Comparison of ENCODE assay signal across 8 mouse cellular contexts in genomic region chr8:70212112-70213055, GRCm38 (mm10). TPM values are rescaled to one million over a fixed set of nuclear protein-coding genes. Genes with fewer than 3 reads are reported as not detected.
DNase-seq lines count a peak whose midpoint lies in the region; ATAC-seq and TF ChIP-seq lines count a peak whose summit lies in the region.

Gene Slc25a42, minus strand, starts transcription at chr8:70212305.

- H3K27ac ChIP-seq in ES-E14 (ENCODE audit: insufficient read depth, low read depth, low read length, poor library complexity, severe bottlenecking), result no peak within 1 kb of the TSS
- peak within 1 kb of the TSS; percentile 70 for H3K27ac ChIP-seq in forebrain, embryonic 15.5 days (replicated peaks)

- ATAC-seq in forebrain, embryonic 15.5 days (replicated peaks), result peak; percentile 99
- ATAC-seq in neutrophil, adult 5-6 weeks (ENCODE audit: extremely low read depth, insufficient number of reproducible peaks, low FRiP score, poor library complexity, severe bottlenecking), result peak; percentile 86

- H3K9ac ChIP-seq in ES-E14 (ENCODE audit: insufficient read depth, low read depth, low read length, poor library complexity, severe bottlenecking), result peak within 1 kb of the TSS; percentile 74
- peak within 1 kb of the TSS; percentile 69 for H3K9ac ChIP-seq in forebrain, embryonic 15.5 days (replicated peaks)

- intact Hi-C loops in heart, postnatal 25 days (cut with DNase I), result no loop called here

- H3K4me2 ChIP-seq in forebrain, embryonic 15.5 days (replicated peaks), result peak within 1 kb of the TSS; percentile 96

- peaks cover 9 to 12% of the 10 kb centered on the region in 2 experiments; a peak in 3 of 4 replicates for H3K4me1 ChIP-seq in ES-E14 (ENCODE audit: control insufficient read depth in 2 of 2, insufficient read depth in 2 of 2, low read length in 2 of 2, poor library complexity in 1 of 2)
- H3K4me1 ChIP-seq in forebrain, embryonic 15.5 days, result peaks cover 17% of the 10 kb centered on the region
- H3K4me1 ChIP-seq in lung, adult 2 months (ENCODE audit: control insufficient read depth, insufficient read depth, low read length), result peaks cover 6% of the 10 kb centered on the region; the same call in 1 of the 2 replicates

- WGBS in forebrain, embryonic 15.5 days, result under 1% methylated on average over 66 of the region's 66 CpGs
- WGBS in lung, adult 2 months, result under 1% methylated on average over 66 of the region's 66 CpGs

- no peaks in the 10 kb centered on the region for H3K36me3 ChIP-seq in ES-E14 (ENCODE audit: control insufficient read depth, insufficient read depth, low read length, poor library complexity, severe bottlenecking)
- H3K36me3 ChIP-seq in forebrain, embryonic 15.5 days, result no peaks in the 10 kb centered on the region

- in situ Hi-C loops in ES-E14 (cut with MboI; ENCODE audit: low sequenced_read_pairs in 2 of 2, unreplicated experiment in 2 of 2), result no loop called here

- H3K4me3 ChIP-seq in ES-E14 (ENCODE audit: insufficient read depth in 1 of 2, low read depth in 1 of 2, low read length in 2 of 2, poor library complexity in 1 of 2, severe bottlenecking in 1 of 2), result peak within 1 kb of the TSS; percentile 78 to 82
- peak within 1 kb of the TSS; percentile 62 for H3K4me3 ChIP-seq in forebrain, embryonic 15.5 days
- H3K4me3 ChIP-seq in lung, adult 2 months (replicated peaks; ENCODE audit: extremely low read depth, low read depth, low read length), result peak within 1 kb of the TSS; percentile 77

- peak; percentile 72; the same call in 1 of the 2 replicates for TF ChIP-seq POLR2A in lung, adult 2 months (IDR thresholded peaks at IDR 0.05; ENCODE audit: borderline replicate concordance, extremely low read depth, low read depth, low read length)

- peak; percentile 97 for DNase-seq in ES-E14 (ENCODE audit: low read depth, low spot score)
- peak; percentile 100 for DNase-seq in cerebellum, adult 11-12 months
- DNase-seq in heart, postnatal 25 days (ENCODE audit: low spot score), result peak; percentile 99
- peak; percentile 99 for DNase-seq in layer of hippocampus, adult 18-20 months (ENCODE audit: low spot score in 2 of 2)
- DNase-seq in lung, adult 2 months, result peak; percentile 97
- peak; percentile 97 to 99 for DNase-seq in thymus, adult 18-20 months

- no peaks in the 10 kb centered on the region for H3K9me3 ChIP-seq in ES-E14 (ENCODE audit: control insufficient read depth, insufficient read depth, low read depth, low read length)
- H3K9me3 ChIP-seq in forebrain, embryonic 15.5 days, result no peaks in the 10 kb centered on the region

- peaks cover 14% of the 10 kb centered on the region for H3K27me3 ChIP-seq in forebrain, embryonic 15.5 days

- no peak for TF ChIP-seq CTCF in lung, adult 2 months (IDR thresholded peaks at IDR 0.05; ENCODE audit: insufficient read depth, low read length)

TF ChIP-seq in ES-E14, 5 proteins besides CTCF, POLR2A, EP300 and RAD21:
- TF ChIP-seq HCFC1 (IDR thresholded peaks at IDR 0.05; ENCODE audit: borderline replicate concordance, insufficient read depth, low read length), result no peak
- no peak for TF ChIP-seq MAFK (IDR thresholded peaks at IDR 0.05; ENCODE audit: insufficient read depth, low read depth, low read length)
- no peak for TF ChIP-seq ZC3H11A (IDR thresholded peaks at IDR 0.05; ENCODE audit: borderline replicate concordance, low read depth, low read length)
- TF ChIP-seq ZNF384 (IDR thresholded peaks at IDR 0.05; ENCODE audit: low read depth, low read length), result no peak
- TF ChIP-seq CHD2 (IDR thresholded peaks at IDR 0.05; ENCODE audit: low read depth, low read length), result no peak; the same call in none of the 2 replicates

RNA-seq across cellular contexts. Expression of gene Slc25a42, which starts in this region (rescaled TPM):
- total RNA-seq in ES-E14 (2012; rRNA removed), result 5.8 and 7.5 TPM in 2 replicates
- 3.8 and 4.4 TPM in 2 replicates for polyA plus RNA-seq in forebrain, embryonic 15.5 days (2015; fragmentation: Nextera tagmentation; extraction: Ambion mirVana)
- total RNA-seq in heart, postnatal 25 days (2021), result 10 to 100 TPM; 48.1 to 48.4 TPM
- total RNA-seq in layer of hippocampus, adult 18-20 months (2021), result 10 to 100 TPM; 39.3 to 41.8 TPM
- polyA plus RNA-seq in lung, adult 2 months (2012; rRNA removed), result 26.9 and 29.6 TPM in 2 replicates
- 3.2 and 5.0 TPM in 2 replicates for total RNA-seq in neutrophil, adult 5-6 weeks (2017)
